Mouse (Mus musculus) C2C12 (cell line): ENCODE measurements around the gene Gpr84.

ENCODE experiments used
- CTCF ChIP-seq: IDR thresholded peaks from one replicate; pipeline ENCODE4 v1.5.1; 2011; ENCODE audit not compliant: control insufficient read depth, insufficient read depth, insufficient read length
- MAX ChIP-seq: IDR thresholded peaks from one replicate; pipeline ENCODE4 v1.6.1; 2011; ENCODE audit warnings: mild to moderate bottlenecking, control low read depth

- TF ChIP-seq CTCF, result no peak
- TF ChIP-seq MAX, result no peak
Observed at GRCm38 (mm10) chr15:103297313-103297712, 13.1 kb downstream of the Gpr84 start.
